ENCODE assay signal across 8 mouse cellular contexts in genomic region chr4:33030264-33031194, GRCm38 (mm10). TPM values are rescaled to one million over a fixed set of nuclear protein-coding genes. Genes with fewer than 3 reads are reported as not detected.
DNase-seq lines count a peak whose midpoint lies in the region; ATAC-seq and TF ChIP-seq lines count a peak whose summit lies in the region.

No protein-coding gene starts in this region.

- no peak for TF ChIP-seq EP300 in ES-Bruce4 (IDR thresholded peaks at IDR 0.05; ENCODE audit: insufficient read depth, low read depth, low read length)

- H3K36me3 ChIP-seq in ES-Bruce4 (ENCODE audit: control insufficient read depth, insufficient read depth, low read length, poor library complexity, severe bottlenecking) (no peaks in the 10 kb centered on the region), macrophage (ENCODE audit: inconsistent target) (no peaks in the 10 kb centered on the region)
- 0 out of 2 replicates have a peak, but pooled peaks cover 3% of the 10 kb centered on the region for H3K36me3 ChIP-seq in forebrain, embryonic 14.5 days (ENCODE audit: control insufficient read depth, insufficient read depth, low read length)
- no peaks in the 10 kb centered on the region for H3K36me3 ChIP-seq in intestine, embryonic 16.5 days (ENCODE audit: control insufficient read depth, insufficient read depth, low read length)
- peaks cover 4% of the 10 kb centered on the region for H3K36me3 ChIP-seq in small intestine, adult 2 months (ENCODE audit: control insufficient read depth, insufficient read depth, low read length)

- TF ChIP-seq CTCF in ES-Bruce4 (IDR thresholded peaks at IDR 0.05; ENCODE audit: low read depth, low read length), result no peak
- peak; percentile 14; the same call in 1 of the 2 replicates for TF ChIP-seq CTCF in small intestine, adult 2 months (IDR thresholded peaks at IDR 0.05; ENCODE audit: extremely low read depth, insufficient read length, insufficient replicate concordance, low read depth, low read length)

- no peaks in the 10 kb centered on the region for H3K4me1 ChIP-seq in ES-Bruce4 (ENCODE audit: control insufficient read depth, insufficient read depth, low read length)
- H3K4me1 ChIP-seq in forebrain, embryonic 14.5 days (ENCODE audit: control insufficient read depth, insufficient read depth, low read length), result peaks cover 10% of the 10 kb centered on the region
- H3K4me1 ChIP-seq in intestine, embryonic 16.5 days (ENCODE audit: control insufficient read depth, insufficient read depth, low read length), result peaks cover 7% of the 10 kb centered on the region
- H3K4me1 ChIP-seq in small intestine, adult 2 months (ENCODE audit: control insufficient read depth, insufficient read depth, insufficient read length, low read length), result peaks cover 4% of the 10 kb centered on the region

- 2% methylated on average over 51 of the region's 55 CpGs for WGBS in forebrain, embryonic 14.5 days
- WGBS in intestine, embryonic 16.5 days, result 2% methylated on average over 55 of the region's 55 CpGs
- 14% methylated on average over 54 of the region's 55 CpGs for WGBS in macrophage (ENCODE audit: missing documents)
- 4% methylated on average over 55 of the region's 55 CpGs for WGBS in small intestine, adult 2 months

- TF ChIP-seq POLR2A in ES-Bruce4 (IDR thresholded peaks at IDR 0.05; ENCODE audit: insufficient read depth, low read length), result no peak
- TF ChIP-seq POLR2A in small intestine, adult 2 months (IDR thresholded peaks at IDR 0.05; ENCODE audit: low read depth, low read length), result no peak

- H3K4me3 ChIP-seq in ES-Bruce4 (ENCODE audit: low read depth, low read length) (peak overlapping the region; percentile 86), macrophage (ENCODE audit: inconsistent target) (peak overlapping the region; percentile 60)
- H3K4me3 ChIP-seq in forebrain, embryonic 14.5 days (ENCODE audit: low read depth, low read length), result peak overlapping the region; percentile 75
- H3K4me3 ChIP-seq in intestine, embryonic 16.5 days (ENCODE audit: low read length), result peak overlapping the region; percentile 88
- peak overlapping the region; percentile 86 for H3K4me3 ChIP-seq in small intestine, adult 2 months (ENCODE audit: low read depth, low read length)

- ATAC-seq in forebrain, embryonic 14.5 days, result peak; percentile 82
- ATAC-seq in intestine, embryonic 16.5 days, result peak; percentile 83

- peaks cover 6% of the 10 kb centered on the region for H3K27me3 ChIP-seq in ES-Bruce4 (ENCODE audit: control insufficient read depth, insufficient read depth, low read length, poor library complexity, severe bottlenecking)
- no peaks in the 10 kb centered on the region for H3K27me3 ChIP-seq in forebrain, embryonic 14.5 days (replicated peaks; ENCODE audit: control insufficient read depth, insufficient read depth, low read length)
- H3K27me3 ChIP-seq in intestine, embryonic 16.5 days (replicated peaks; ENCODE audit: control insufficient read depth, insufficient read depth, low read length), result no peaks in the 10 kb centered on the region
- no peaks in the 10 kb centered on the region for H3K27me3 ChIP-seq in small intestine, adult 2 months (ENCODE audit: control insufficient read depth, insufficient read depth, low read length)

- peak overlapping the region; percentile 58 for H3K4me2 ChIP-seq in forebrain, embryonic 14.5 days (ENCODE audit: low read length)
- H3K4me2 ChIP-seq in intestine, embryonic 16.5 days (ENCODE audit: low read depth, low read length), result peak overlapping the region; percentile 65

- H3K9ac ChIP-seq in ES-Bruce4 (ENCODE audit: low read depth, poor library complexity, severe bottlenecking), result peak overlapping the region; percentile 99
- H3K9ac ChIP-seq in forebrain, embryonic 14.5 days (ENCODE audit: low read length), result peak overlapping the region; percentile 97
- H3K9ac ChIP-seq in intestine, embryonic 16.5 days (ENCODE audit: low read depth, low read length), result peak overlapping the region; percentile 97

- intact Hi-C loops in gastrocnemius, postnatal 14 days (cut with DNase I; ENCODE audit: low total_unique reads), result no loop called here

- H3K79me2 ChIP-seq in macrophage (ENCODE audit: inconsistent target), result peaks cover 39% of the 10 kb centered on the region

- peak; percentile 41 for DNase-seq in gastrocnemius, postnatal 14 days
- no peak for DNase-seq in gastrocnemius, adult 8-10 months (ENCODE audit: low spot score in 2 of 2)
- peak; percentile 29 for DNase-seq in cerebellum, adult 8-10 months
- DNase-seq in forebrain, embryonic 14.5 days (ENCODE audit: low spot score), result peak; percentile 41

- peaks cover 3% of the 10 kb centered on the region; the same call in 1 of the 2 replicates for H3K9me3 ChIP-seq in ES-Bruce4 (replicated peaks; ENCODE audit: control insufficient read depth, insufficient read depth, low read length, poor library complexity, severe bottlenecking)
- H3K9me3 ChIP-seq in forebrain, embryonic 14.5 days (replicated peaks; ENCODE audit: control insufficient read depth, low read length), result no peaks in the 10 kb centered on the region
- H3K9me3 ChIP-seq in intestine, embryonic 16.5 days (ENCODE audit: control insufficient read depth, low read length), result no peaks in the 10 kb centered on the region

- H3K27ac ChIP-seq in ES-Bruce4 (ENCODE audit: insufficient read depth, low read length), result no peak overlapping the region
- H3K27ac ChIP-seq in forebrain, embryonic 14.5 days (ENCODE audit: low read depth, low read length), result peak overlapping the region; percentile 97
- H3K27ac ChIP-seq in intestine, embryonic 16.5 days (ENCODE audit: low read length), result peak overlapping the region; percentile 95
- H3K27ac ChIP-seq in macrophage, result 0 out of 2 replicates have a peak overlapping the region, but pooled peaks have one; percentile 22
- H3K27ac ChIP-seq in small intestine, adult 2 months (ENCODE audit: insufficient read depth, low read depth, low read length), result peak overlapping the region; percentile 86

RNA-seq across cellular contexts. Expression of gene Ube2j1, which starts 0.7 kb away (rescaled TPM):
- 10 to 100 TPM; 51.1 to 56.2 TPM for total RNA-seq in gastrocnemius, postnatal 14 days (2021)
- 10 to 100 TPM; 43.6 to 53.6 (median 49.1) TPM for total RNA-seq in gastrocnemius, adult 8-10 months (2022)
- 31.1 and 34.3 TPM in 2 replicates for polyA plus RNA-seq in ES-Bruce4 (2011; ENCODE audit: insufficient read depth, insufficient read length, low read depth, missing spikeins)
- polyA plus RNA-seq in forebrain, embryonic 14.5 days (2014; fragmentation: Nextera tagmentation; extraction: Ambion mirVana), result 53.5 and 53.9 TPM in 2 replicates
- 43.0 and 44.9 TPM in 2 replicates for polyA plus RNA-seq in intestine, embryonic 16.5 days (2015; fragmentation: Nextera tagmentation; extraction: Ambion mirVana)
- total RNA-seq in macrophage (2018; cell fraction: chromatin; rRNA removed), result 10 to 100 TPM in 24 of 26 experiments, 1 to 10 TPM in 2; 9.6 to 23.2 (median 16.4) TPM
- 10 to 100 TPM; 33.2 to 51.6 (median 44.6) TPM for total RNA-seq in macrophage (2018; cell fraction: cytosol; rRNA removed)
- total RNA-seq in macrophage (2018; cell fraction: nucleus; rRNA removed), result 10 to 100 TPM; 16.6 to 44.6 (median 23.2) TPM
- polyA plus RNA-seq in macrophage (2018), result 35.4 to 52.2 TPM (median 51.3 TPM) in 3 replicates
- polyA plus RNA-seq in small intestine, adult 2 months (2012; rRNA removed), result 8.8 and 18.5 TPM in 2 replicates

RNA-seq across cellular contexts. Expression of gene Gabrr2, which starts 32.3 kb away (rescaled TPM):
- total RNA-seq in gastrocnemius, postnatal 14 days (2021), result 10 to 100 TPM; 19.2 to 51.0 TPM
- total RNA-seq in gastrocnemius, adult 8-10 months (2022), result 1 to 10 TPM; 1.4 to 2.2 (median 1.9) TPM
- polyA plus RNA-seq in ES-Bruce4 (2011; ENCODE audit: insufficient read depth, insufficient read length, low read depth, missing spikeins) (not detected in 2 replicates), macrophage (2018) (not detected in 3 replicates)
- 0.34 and 0.47 TPM in 2 replicates for polyA plus RNA-seq in forebrain, embryonic 14.5 days (2014; fragmentation: Nextera tagmentation; extraction: Ambion mirVana)
- 0.10 and 0.24 TPM in 2 replicates for polyA plus RNA-seq in intestine, embryonic 16.5 days (2015; fragmentation: Nextera tagmentation; extraction: Ambion mirVana)
- 1 to 10 TPM in 5 of 26 experiments, under 1 TPM in 2, not detected in 19; 0.32 to 2.1 (median 1.3) TPM for total RNA-seq in macrophage (2018; cell fraction: chromatin; rRNA removed)
- not detected for total RNA-seq in macrophage (2018; cell fraction: cytosol; rRNA removed)
- under 1 TPM in 9 of 26 experiments, not detected in 17; 0.30 to 0.57 (median 0.39) TPM for total RNA-seq in macrophage (2018; cell fraction: nucleus; rRNA removed)
- polyA plus RNA-seq in small intestine, adult 2 months (2012; rRNA removed), result 0.18 and 1.5 TPM in 2 replicates

RNA-seq across cellular contexts. Expression of gene Rragd, which starts 47.7 kb away (rescaled TPM):
- total RNA-seq in gastrocnemius, postnatal 14 days (2021), result 10 to 100 TPM; 84.1 to 84.5 TPM
- total RNA-seq in gastrocnemius, adult 8-10 months (2022), result 100 to 1,000 TPM; 200 to 232 (median 207) TPM
- polyA plus RNA-seq in ES-Bruce4 (2011; ENCODE audit: insufficient read depth, insufficient read length, low read depth, missing spikeins) (27.0 and 27.2 TPM in 2 replicates), macrophage (2018) (17.5 to 41.3 TPM (median 29.9 TPM) in 3 replicates)
- 17.6 and 22.7 TPM in 2 replicates for polyA plus RNA-seq in forebrain, embryonic 14.5 days (2014; fragmentation: Nextera tagmentation; extraction: Ambion mirVana)
- polyA plus RNA-seq in intestine, embryonic 16.5 days (2015; fragmentation: Nextera tagmentation; extraction: Ambion mirVana), result 28.0 and 30.1 TPM in 2 replicates
- 10 to 100 TPM in 13 of 26 experiments, 1 to 10 TPM in 13; 2.9 to 27.1 (median 9.6) TPM for total RNA-seq in macrophage (2018; cell fraction: chromatin; rRNA removed)
- 10 to 100 TPM; 16.6 to 79.6 (median 39.9) TPM for total RNA-seq in macrophage (2018; cell fraction: cytosol; rRNA removed)
- total RNA-seq in macrophage (2018; cell fraction: nucleus; rRNA removed), result 10 to 100 TPM in 25 of 26 experiments, 1 to 10 TPM in 1; 9.9 to 46.9 (median 26.1) TPM
- polyA plus RNA-seq in small intestine, adult 2 months (2012; rRNA removed), result 4.7 and 14.9 TPM in 2 replicates

Comparison
In these comparisons a context has a peak if more than half of its experiments do, and no peak if none do; other contexts are left out.
1. DNase-seq: peak in gastrocnemius, postnatal 14 days (single experiment), cerebellum, adult 8-10 months (single experiment) and forebrain, embryonic 14.5 days (single experiment); none in gastrocnemius, adult 8-10 months (0 of 2).
2. Peak in every context shown above with its lines, with median percentiles within 50 percentile points of each other: H3K4me3 ChIP-seq and H3K9ac ChIP-seq.